Mouse (Mus musculus) bone marrow, adult 2 months (tissue): Measurements from ENCODE around the gene Efna5. TPM values are rescaled to one million over a fixed set of nuclear protein-coding genes. Genes with fewer than 3 reads are reported as not detected.

Source experiments
- H3K27ac ChIP-seq: fragments of 200-500 bp; 2 replicates; pipeline ENCODE4 v1.5.1; 2012; ENCODE audit warnings: low read depth, mild to moderate bottlenecking, control low read depth, inconsistent platforms, low read length; ENCODE audit not compliant: control insufficient read depth, poor library complexity, insufficient read depth
- H3K4me1 ChIP-seq: fragments of 200-500 bp; 2 replicates; pipeline ENCODE4 v1.6.1; 2011; ENCODE audit warnings: low read length; ENCODE audit not compliant: control insufficient read depth, insufficient read depth
- H3K4me3 ChIP-seq: fragments of 200-500 bp; replicated peaks from 2 replicates; pipeline ENCODE3; 2011; ENCODE audit warnings: mild to moderate bottlenecking, low read depth, low read length, control low read depth; ENCODE audit not compliant: control insufficient read depth
- CTCF ChIP-seq: fragments of 200-500 bp; IDR thresholded peaks from 2 replicates; pipeline ENCODE4 v1.5.1; 2011; ENCODE audit warnings: low read length, control low read depth; ENCODE audit not compliant: control insufficient read depth, insufficient read depth
- POLR2A ChIP-seq: fragments of 200-500 bp; IDR thresholded peaks from 2 replicates; pipeline ENCODE4 v1.6.1; 2011; ENCODE audit warnings: low read depth, mild to moderate bottlenecking, control low read depth, low read length, borderline replicate concordance; ENCODE audit not compliant: control insufficient read depth
- WGBS: fragments of 180-500 bp; shearing (Covaris S2); methylation state at CpG from one replicate; pipeline ENCODE4 v1.1.7; 2018; 5-methylcytosine and 5-hydroxymethylcytosine counted together
- polyA plus RNA-seq: library from polyadenylated mRNA; stranded (reverse); fragments of >200 nt; gene quantifications from 2 replicates; pipeline ENCODE4 v1.2.4, GENCODE M21; 2011; ENCODE audit warnings: low replicate concordance; ENCODE audit not compliant: missing spikeins, insufficient read depth, insufficient read length

Efna5 gene
- polyA plus RNA-seq, 1 experiment, result 2.1 TPM

GRCm38 (mm10) chr17:62816879-62817278, 64.2 kb downstream of the Efna5 start:
- Histone ChIP-seq H3K27ac (no peak overlapping the region), H3K4me1 (peaks cover 4% of the 10 kb centered on the region; the same call in 1 of the 2 replicates), H3K4me3 (no peak overlapping the region)
- 9% methylated on average over 10 of the region's 10 CpGs for WGBS
- TF ChIP-seq POLR2A (no peak), CTCF (no peak)

DNA sequence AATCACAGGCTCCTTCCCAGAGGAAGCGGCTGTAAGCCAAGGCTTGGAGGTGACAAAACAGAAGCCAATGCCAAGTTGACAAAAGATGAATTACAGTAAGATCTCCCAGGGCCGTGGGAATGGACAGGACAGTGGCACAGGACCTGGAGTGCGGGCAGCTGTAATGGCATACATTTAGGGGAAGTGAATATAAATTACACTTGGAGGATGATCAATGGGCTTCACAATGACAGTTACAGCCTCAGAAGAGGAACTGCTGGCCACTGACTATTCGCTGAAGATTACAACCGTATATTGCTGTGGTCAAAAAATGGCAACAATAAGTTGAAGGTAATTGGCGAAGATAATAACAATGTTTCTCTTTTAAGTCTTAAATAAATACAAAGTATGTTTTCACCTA, 67.7 kb downstream of the Efna5 start:
- 35% methylated on average over 6 of the region's 6 CpGs for WGBS
- H3K4me3 ChIP-seq, result no peak overlapping the region
- H3K4me1 ChIP-seq, result peaks cover 2% of the 10 kb centered on the region; the same call in 1 of the 2 replicates
- no peak overlapping the region for H3K27ac ChIP-seq
- TF ChIP-seq CTCF (no peak), POLR2A (no peak)

- TF ChIP-seq POLR2A (no peak), CTCF (no peak)
- Histone ChIP-seq H3K4me1 (no peaks in the 10 kb centered on the region), H3K4me3 (no peak overlapping the region), H3K27ac (no peak overlapping the region)
- WGBS, result 42% methylated on average over 4 of the region's 4 CpGs
Observed at GRCm38 (mm10) chr17:62807891-62808290, 73.2 kb downstream of the Efna5 start.

- WGBS, result 87% methylated on average over 6 of the region's 6 CpGs
- H3K27ac ChIP-seq, result no peak overlapping the region
- H3K4me1 ChIP-seq, result no peaks in the 10 kb centered on the region
- TF ChIP-seq POLR2A, result no peak
- TF ChIP-seq CTCF, result no peak
- no peak overlapping the region for H3K4me3 ChIP-seq
Observed at GRCm38 (mm10) chr17:62806646-62807045, 74.5 kb downstream of the Efna5 start.

- 80% methylated on average over 6 of the region's 6 CpGs for WGBS
- TF ChIP-seq CTCF, result no peak
- no peak for TF ChIP-seq POLR2A
- no peak overlapping the region for H3K4me3 ChIP-seq
- no peak overlapping the region for H3K27ac ChIP-seq
- H3K4me1 ChIP-seq, result no peaks in the 10 kb centered on the region
Observed at GRCm38 (mm10) chr17:62802748-62803147, 78.4 kb downstream of the Efna5 start.

DNA sequence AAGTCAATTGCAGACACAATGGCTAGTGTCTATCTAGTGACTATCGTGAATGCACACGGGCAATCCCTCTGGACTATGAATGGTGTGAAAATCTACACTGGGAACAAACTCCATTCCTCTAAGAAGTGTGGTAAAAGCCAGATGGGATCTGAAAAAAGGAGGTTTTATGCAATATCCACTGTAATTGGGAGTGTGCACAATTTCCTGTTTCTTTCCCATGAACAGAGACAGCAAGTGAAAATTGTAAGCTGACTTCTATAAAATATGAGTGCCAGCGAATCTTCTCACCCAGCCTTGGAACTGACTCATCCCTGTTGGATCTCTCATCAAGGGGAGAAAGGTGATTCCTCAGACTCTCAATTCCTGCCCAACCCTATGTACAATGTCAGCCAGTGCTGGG, 83.8 kb downstream of the Efna5 start:
- Histone ChIP-seq H3K4me3 (no peak overlapping the region), H3K4me1 (no peaks in the 10 kb centered on the region), H3K27ac (no peak overlapping the region)
- TF ChIP-seq CTCF (no peak), POLR2A (no peak)
- 90% methylated on average over 3 of the region's 3 CpGs for WGBS

- Histone ChIP-seq H3K4me3 (no peak overlapping the region), H3K27ac (no peak overlapping the region), H3K4me1 (no peaks in the 10 kb centered on the region)
- 73% methylated on average over 15 of the region's 15 CpGs for WGBS
- TF ChIP-seq CTCF (no peak), POLR2A (no peak)
Observed at GRCm38 (mm10) chr17:62789291-62790290, 91.5 kb downstream of the Efna5 start.

DNA sequence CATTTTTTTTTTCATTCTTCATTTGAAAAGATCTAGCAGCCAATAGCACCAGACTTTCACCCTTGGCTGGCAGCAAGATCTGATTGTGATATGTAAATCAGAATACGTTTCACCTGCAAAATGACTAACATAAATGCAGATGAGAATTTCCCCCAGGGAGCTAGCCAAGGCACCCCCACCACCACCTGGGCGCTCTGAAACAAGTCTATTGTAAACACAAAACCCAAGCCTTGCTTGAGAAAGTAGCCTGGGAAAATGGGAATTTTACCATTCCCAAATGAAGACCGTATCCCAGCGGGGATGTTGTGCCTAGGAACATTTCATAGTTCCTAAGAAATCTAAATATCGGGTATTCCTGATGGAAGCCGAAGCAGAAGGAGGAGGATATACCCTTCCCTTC, 92.3 kb downstream of the Efna5 start:
- H3K4me3 ChIP-seq, result no peak overlapping the region
- no peak overlapping the region for H3K27ac ChIP-seq
- no peak for TF ChIP-seq POLR2A
- no peak for TF ChIP-seq CTCF
- H3K4me1 ChIP-seq, result no peaks in the 10 kb centered on the region
- 79% methylated on average over 6 of the region's 6 CpGs for WGBS
